Mouse (Mus musculus) kidney, adult 8-10 months (tissue): ENCODE measurements around the gene Sox9.

Source experiments
- DNase-seq, 2 experiments: peaks; one replicate each; pipeline ENCODE4 v3.0.0; 2022

The Sox9 gene

GRCm38 (mm10) chr11:112781994-112782356, at the start of gene Sox9:
Sox9 (plus strand) TSS chr11:112782224.
- DNase-seq: peak; percentile 43 to 49

- no peak for DNase-seq
Measured at GRCm38 (mm10) chr11:112732401-112732800, 49.6 kb upstream of the Sox9 start.

GRCm38 (mm10) chr11:112737071-112737470, 45.0 kb upstream of the Sox9 start:
- no peak for DNase-seq

- DNase-seq: no peak
Measured at GRCm38 (mm10) chr11:112739681-112740080, 42.3 kb upstream of the Sox9 start.

GRCm38 (mm10) chr11:112756516-112756915, 25.5 kb upstream of the Sox9 start:
- DNase-seq: no peak

DNA sequence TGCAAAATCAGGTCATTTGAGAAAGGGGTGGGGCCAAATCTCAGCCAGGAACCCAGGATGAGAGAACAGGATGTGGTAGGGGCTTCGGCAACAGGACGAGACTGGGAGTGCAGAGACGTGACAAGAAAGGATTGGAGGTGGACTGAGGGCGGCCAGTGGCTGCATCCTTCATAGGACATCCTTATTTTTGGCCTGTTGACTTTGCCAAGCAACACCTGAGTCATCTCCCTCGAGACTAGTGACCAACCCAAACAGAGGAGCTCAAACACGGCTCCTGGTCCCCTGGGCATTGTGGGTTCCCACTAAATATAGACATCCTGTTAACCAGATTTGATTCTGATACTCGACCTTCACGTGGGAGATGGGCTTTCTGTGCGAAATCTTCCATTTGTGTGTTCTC, 24.0 kb upstream of the Sox9 start:
- DNase-seq: no peak

- DNase-seq: no peak
Measured at GRCm38 (mm10) chr11:112766956-112767355, 15.1 kb upstream of the Sox9 start.

- no peak for DNase-seq
Measured at GRCm38 (mm10) chr11:112767531-112768041, 14.4 kb upstream of the Sox9 start.

DNA sequence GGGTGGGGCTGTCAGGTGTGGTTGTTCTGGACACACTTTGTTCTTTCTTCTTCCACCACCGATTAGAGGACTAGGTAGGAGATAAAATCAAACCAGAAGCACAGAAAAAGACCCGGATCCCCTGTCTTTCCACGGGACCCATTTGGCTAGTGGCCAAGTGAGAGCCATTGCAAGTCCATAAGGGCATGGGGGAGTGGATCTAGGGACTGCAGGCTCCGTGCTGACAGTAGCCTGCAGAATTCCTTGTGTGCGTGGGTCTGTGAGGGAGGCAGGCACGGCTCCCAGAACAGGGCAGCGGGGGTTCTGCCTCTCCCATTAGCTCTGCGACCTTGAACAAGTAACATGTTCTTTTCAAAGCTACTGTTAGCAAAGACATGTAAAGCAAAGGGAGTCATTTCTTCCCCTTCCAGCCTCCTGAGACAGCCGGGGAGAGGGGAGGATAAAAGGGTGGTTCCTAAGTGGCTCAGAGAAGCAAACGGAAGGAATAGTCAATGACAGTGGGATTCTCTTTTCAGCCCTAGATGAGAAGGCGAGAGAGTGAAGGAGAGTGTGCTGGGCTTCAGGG, 9.2 kb upstream of the Sox9 start:
- no peak for DNase-seq

DNA sequence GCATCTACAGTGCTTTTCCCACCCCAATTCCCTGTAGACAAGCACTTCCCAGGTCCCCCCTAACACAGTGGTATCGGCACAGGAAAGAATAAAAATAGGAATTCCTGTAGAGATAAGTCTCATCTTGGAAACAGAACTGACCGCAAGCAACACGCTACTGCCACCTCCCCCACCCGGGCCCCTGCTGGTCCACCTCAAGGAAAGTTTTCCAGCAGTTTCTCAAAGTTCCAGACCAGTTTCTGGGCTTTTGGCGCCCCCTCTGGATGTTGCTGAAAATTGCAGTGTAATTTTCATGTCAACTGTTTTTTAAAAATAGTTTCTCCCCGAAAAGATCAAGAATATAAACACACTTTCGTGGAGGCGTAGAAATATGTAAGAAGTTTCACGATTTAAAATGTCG, 2.3 kb upstream of the Sox9 start:
- peak in 1 of 2 experiments; percentile 18 for DNase-seq

DNA sequence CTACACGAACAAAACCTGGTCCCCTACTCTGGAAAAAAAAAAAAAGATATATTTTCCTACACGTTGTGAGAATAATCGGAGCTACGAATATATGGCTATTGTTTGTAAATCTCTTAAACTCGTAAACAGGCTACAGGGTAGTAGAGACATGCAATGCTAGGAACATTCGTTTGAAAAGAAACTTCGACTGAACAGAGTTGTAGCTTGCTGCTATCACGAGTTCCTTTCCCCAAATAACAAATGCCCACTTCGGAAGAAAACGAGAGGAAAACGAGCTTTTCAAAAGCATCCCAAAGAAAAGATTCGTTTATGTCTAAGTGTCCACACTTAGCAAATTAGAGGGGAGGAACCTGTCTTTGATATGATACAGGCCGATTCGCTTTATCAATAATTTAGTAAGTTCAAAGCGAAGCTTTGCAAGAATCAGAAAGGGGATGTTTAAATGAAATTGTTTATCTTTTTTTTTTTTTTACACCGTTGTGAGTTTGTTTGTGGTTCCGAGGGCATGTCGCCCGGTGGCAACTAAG, 1.6 kb upstream of the Sox9 start:
- no peak for DNase-seq

DNA sequence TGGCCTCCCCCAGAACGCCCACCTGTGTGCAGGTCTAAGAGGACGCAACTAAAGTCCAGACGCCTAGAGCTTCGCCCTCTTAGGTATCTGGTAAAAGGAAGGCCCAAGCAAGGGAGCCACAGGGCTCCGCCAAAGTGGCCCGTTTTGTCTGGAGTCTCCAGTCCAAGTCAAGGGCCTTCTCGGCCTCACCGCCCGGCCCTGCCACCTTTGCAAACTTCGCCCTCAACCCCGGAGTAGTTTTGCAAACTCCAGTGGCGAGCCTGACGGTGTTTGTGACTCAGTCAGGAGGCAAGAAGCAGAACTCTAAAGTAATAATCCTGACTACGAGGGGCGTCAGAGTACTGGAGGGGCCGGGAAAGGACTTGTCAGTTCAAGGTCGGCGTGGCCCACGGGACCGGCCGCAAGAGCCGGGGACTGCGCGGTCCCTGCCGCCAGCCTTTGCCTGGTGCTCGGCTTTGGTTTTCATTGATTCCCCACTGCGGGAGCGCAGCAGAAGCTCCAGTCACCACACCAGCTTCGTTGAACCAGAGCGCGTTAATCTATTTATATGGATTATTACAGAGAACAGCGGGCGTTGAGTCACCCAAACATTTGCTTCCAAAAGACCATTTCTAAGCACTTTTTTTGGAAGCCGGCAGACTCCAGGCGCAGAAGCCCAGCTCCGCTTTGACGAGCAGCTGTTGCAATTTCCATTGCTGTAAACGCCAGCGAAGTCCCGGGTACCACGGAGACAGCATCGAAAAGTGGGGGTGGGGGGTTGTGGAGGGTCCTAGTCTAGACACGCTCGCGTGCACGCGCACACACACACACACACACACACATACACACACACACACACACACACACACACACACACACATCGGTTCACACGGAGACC, 751 bp upstream of the Sox9 start:
- peak in 1 of 2 experiments; percentile 29 for DNase-seq

GRCm38 (mm10) chr11:112782357-112783121, 515 bp downstream of the Sox9 start:
- peak in 1 of 2 experiments; percentile 19 for DNase-seq

GRCm38 (mm10) chr11:112783401-112784346, 1.6 kb downstream of the Sox9 start:
- no peak for DNase-seq

DNA sequence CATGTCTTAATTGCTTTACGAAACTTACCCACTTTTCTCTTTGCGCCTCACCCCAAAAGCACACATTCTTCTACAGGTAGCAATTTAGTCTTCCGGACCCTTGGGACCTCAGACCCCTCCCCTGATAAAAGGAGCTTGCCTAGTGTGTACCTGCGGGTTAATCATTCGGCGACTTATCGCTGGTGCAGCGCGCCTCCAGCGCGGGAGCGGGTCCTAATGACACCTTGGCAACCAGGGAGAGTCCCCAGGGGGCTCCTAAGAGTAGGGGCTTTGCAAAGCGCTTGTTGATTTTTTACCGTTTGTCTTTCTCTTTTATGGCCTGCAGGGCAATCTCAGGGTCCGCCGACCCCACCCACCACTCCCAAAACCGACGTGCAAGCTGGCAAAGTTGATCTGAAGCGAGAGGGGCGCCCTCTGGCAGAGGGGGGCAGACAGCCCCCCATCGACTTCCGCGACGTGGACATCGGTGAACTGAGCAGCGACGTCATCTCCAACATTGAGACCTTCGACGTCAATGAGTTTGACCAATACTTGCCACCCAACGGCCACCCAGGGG, 2.4 kb downstream of the Sox9 start:
- DNase-seq: no peak

- DNase-seq: no peak
Measured at GRCm38 (mm10) chr11:112784903-112785381, 2.9 kb downstream of the Sox9 start.

DNA sequence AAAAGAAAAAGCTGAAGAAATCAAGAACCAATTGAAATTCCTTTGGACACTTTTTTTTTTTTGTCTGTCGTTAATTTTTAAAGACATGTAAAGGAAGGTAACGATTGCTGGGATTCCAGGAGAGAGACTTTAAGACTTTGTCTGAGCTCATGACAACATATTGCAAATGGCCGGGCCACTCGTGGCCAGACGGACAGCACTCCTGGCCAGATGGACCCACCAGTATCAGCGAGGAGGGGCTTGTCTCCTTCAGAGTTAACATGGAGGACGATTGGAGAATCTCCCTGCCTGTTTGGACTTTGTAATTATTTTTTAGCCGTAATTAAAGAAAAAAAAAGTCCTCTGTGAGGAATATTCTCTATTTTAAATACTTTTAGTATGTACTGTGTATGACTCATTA, 3.6 kb downstream of the Sox9 start:
- DNase-seq: no peak

- DNase-seq: no peak
Measured at GRCm38 (mm10) chr11:112786427-112786826, 4.4 kb downstream of the Sox9 start.

GRCm38 (mm10) chr11:112788296-112788695, 6.3 kb downstream of the Sox9 start:
- no peak for DNase-seq

GRCm38 (mm10) chr11:112796379-112796778, 14.4 kb downstream of the Sox9 start:
- DNase-seq: no peak

DNA sequence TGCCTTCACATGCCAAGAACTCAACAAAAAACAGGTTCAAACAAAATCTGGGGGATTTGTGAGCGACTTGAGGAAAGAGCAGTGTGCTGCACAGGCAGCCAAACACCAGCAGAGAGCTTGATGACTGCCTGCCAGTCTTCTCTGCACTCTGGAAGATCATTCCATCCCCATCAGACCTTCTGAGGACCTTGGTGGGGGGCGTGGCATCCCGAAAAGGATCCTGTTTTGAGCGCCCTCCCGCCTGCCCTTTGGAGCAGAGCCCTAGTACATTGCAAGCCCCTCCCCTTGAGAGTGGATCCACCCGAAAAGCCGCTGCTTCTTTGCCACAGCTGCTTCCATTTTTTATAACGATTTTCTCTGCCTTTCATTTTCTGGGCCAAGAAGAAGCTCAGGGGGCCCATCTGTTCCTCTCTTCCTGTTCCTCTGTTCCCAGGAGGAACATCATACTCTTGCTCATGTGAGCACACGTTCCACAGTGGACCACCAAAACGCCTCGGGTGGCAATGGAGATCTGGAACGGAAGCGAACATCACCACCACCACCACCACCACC, 16.9 kb downstream of the Sox9 start:
- DNase-seq: no peak
